Mouse (Mus musculus): ENCODE data around the gene Ccnjl.
A peak's percentile ranks its signal among the peaks of the same experiment; 100 is the strongest.

Ccnjl gene

GRCm38 (mm10) chr11:43569595-43569994 lies 41.0 kb downstream of the Ccnjl start:
- DNase-seq: peak; percentile 92 to 95

- no peak for DNase-seq
Observed at GRCm38 (mm10) chr11:43575061-43575375, 46.4 kb downstream of the Ccnjl start.

- DNase-seq: no peak
Observed at GRCm38 (mm10) chr11:43575376-43576151, 47.0 kb downstream of the Ccnjl start.

GRCm38 (mm10) chr11:43577713-43578478 lies 49.3 kb downstream of the Ccnjl start:
- DNase-seq: no peak

DNA sequence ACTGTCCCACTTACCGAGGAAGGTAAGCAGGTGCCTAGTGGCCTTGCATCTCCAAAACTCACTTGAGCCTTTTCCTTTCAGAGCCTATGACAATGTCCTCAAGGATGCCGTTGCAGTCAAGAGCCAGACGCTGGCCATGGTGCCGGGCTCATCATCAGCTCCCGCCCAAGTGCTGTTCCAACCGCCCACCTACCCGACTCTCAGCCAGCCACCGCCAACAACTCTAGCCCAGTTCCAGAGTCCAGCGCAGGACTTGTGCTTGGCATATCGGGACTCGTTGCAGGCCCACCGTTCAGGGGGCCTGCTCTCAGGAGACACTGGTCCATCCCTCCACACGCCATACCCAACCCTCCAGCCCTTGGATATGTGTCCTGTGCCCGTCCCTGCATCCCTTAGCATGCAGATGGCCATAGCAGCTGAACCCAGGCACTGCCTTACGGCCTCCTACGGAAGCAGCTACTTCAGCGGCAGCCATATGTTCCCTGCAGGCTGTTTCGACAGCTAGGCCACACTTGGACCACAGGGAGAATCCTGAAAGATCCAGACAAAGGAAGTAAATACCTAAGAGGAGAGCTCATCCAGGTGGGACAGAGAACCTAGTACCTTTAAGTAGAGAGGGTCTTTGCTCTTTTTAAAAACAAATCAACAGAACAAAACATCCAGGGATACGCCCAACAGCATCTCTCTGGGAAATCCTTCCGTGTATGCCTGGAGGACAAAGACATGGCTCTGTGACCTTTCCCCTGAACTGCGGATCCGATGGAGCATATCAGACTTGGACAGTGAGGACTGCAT lies 56.8 kb downstream of the Ccnjl start:
- no peak for DNase-seq

GRCm38 (mm10) chr11:43586324-43587090 lies 57.9 kb downstream of the Ccnjl start, which contains the start of gene 4933415A04Rik:
Gene 4933415A04Rik (plus strand): TSS chr11:43587040.
- peak; percentile 89 to 94 for DNase-seq

- no peak for DNase-seq
Observed at GRCm38 (mm10) chr11:43589530-43590072, 61.0 kb downstream of the Ccnjl start.

GRCm38 (mm10) chr11:43601440-43601839 lies 72.9 kb downstream of the Ccnjl start, which contains the start of gene Fabp6:
Gene Fabp6 (minus strand): TSS chr11:43601540.
- DNase-seq: no peak

- DNase-seq: no peak
Observed at GRCm38 (mm10) chr11:43604207-43604606, 75.6 kb downstream of the Ccnjl start.

GRCm38 (mm10) chr11:43604891-43605290 lies 76.3 kb downstream of the Ccnjl start:
- no peak for DNase-seq

- DNase-seq: no peak
Observed at GRCm38 (mm10) chr11:43605859-43606258, 77.3 kb downstream of the Ccnjl start.

DNA sequence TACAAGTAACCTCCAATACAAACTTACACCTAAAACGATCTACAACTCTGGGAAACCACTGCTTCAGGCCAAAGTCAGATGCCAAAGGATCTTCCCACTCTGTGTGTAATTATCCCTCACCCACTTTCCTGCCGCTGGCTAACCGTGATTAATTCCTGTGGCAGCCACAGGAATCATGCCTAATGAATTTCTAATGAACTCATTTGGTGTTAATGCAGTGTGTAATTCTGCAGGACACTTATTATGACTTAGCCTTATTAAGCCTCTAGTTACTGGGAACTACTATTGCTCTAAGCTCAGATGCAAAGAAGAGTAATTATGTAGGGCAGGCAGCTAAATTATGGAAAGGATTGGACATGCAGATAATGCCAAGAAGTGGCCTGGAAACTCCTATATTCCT lies 79.9 kb downstream of the Ccnjl start:
- no peak for DNase-seq

DNA sequence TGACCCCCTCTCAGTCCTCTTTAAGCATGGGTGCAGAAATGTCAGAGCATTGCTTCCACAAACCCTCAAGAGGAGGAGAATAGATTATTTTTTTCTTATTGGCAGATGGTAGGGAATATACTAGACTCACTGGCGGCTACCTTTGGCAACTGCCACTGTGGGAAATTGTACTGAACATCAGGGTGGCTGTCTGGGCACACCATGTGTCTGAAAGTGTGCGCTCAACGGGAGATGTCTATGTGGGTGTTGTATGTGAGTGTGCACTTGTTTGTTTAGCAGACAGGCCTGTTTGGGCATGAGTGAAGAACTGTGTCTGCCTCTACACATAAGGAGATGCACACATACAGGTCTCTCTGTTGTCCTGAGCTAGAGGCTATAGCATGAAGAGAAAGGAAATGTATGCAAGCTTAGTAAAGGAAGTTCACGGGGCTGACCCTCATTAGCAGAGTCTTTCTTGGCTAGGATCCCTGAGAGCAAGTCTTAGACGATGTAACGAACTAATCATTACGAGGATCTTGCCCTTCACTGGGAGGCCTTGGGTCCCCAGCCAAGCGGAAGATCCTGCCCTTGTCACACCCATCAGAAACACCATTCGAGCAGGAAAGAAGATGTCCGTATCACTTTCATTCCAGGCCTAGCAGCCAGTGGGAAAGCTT lies 81.5 kb downstream of the Ccnjl start:
- no peak for DNase-seq

GRCm38 (mm10) chr11:43610662-43611033 lies 82.1 kb downstream of the Ccnjl start:
- no peak for DNase-seq

DNA sequence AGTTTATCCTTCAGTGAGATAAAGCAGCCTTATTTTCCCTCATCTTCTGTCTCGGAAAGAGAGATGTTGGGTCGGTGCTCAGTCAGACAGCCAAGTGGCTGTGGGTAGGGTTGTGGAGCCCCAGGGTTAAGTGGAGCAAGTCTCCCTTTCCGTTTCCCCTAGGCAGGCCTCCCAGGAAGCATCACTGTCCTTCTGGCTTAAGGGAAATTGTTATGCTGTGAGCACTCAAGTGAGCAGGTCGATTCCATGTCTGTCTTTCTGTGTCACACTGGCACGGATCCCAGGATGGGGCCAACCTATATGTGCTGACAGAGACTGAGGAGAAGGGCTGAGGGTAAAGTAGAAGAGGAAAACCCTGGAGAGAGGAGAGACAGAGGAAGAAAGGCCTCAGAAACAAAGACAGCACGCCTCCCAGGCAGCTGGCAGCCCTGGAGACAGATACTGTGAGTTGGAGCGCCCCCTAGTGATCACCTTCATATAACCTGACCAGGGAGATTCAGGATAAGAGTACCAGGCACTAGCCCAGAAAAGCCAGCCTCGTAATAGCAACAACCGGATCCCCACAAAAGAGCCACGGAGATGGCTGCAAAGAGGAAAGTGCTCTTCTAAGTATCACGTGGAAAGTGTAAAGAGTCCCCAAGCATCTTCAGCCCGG lies 84.4 kb downstream of the Ccnjl start:
- DNase-seq: peak; percentile 91 to 96

DNA sequence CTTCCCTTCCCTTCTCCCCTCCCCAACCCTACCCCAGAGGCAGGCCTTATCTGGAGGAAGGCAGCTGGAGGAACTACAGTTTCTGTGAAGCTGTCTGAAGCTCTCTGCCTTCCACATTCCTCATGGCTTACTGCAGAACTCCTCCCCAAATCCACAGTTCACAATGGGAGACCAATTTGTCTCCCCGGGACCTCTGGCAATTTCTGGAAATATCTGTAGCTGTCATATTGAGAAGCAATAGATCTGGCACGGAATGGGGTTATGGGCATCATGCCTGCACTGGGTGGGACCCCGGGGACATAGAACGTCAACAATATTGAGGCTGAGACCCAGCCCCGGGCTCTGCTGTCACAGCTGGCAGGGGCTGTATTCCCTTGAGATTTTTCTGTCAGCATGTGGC lies 89.3 kb downstream of the Ccnjl start:
- peak; percentile 45 to 53 for DNase-seq

DNA sequence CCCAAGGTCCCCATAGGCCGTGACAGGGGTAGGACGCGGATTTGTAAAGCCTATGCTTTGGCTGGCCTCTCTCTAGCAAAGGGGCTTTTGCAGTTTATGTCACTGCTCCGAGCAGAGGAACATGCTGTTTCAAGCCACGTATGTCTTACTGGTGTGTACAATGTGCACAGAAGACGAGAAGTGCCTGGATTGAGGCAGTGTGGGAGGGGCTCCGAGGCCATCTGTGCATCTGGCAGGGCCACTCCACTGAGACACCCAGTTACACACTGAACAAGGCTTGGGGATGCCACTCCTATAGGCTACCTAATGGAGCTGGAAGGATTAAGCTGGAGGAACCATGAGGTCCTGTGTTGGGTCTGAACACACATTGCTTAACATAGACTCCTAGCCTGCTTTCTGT lies 89.8 kb downstream of the Ccnjl start:
- DNase-seq: peak; percentile 45 to 70

GRCm38 (mm10) chr11:43621769-43622168 lies 93.2 kb downstream of the Ccnjl start:
- DNase-seq: no peak

DNA sequence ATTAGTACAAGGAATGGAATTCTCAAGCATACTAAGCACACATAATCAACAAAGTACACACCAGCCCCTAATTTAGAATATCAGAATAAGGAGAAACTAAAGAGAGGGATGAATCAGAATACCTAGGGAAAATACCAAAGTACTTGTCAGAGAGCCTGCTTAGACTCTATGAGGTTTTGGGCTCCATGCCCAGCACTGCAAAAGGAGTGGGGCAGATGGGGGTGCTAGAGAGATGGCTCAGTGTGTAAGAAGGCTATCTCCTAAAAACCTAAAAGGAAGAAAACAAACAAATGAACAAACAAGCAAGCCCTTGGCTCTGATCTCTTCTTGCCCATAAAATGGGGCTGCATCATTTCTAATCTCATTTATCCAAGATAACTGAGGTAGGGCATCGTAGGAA lies 95.8 kb downstream of the Ccnjl start:
- no peak for DNase-seq

- DNase-seq: peak; percentile 71 to 83
Observed at GRCm38 (mm10) chr11:43626300-43626926, 97.8 kb downstream of the Ccnjl start.
